Mouse (Mus musculus) ES-E14 (cell line): ENCODE measurements around the gene Tmem145. TPM values are rescaled to one million over a fixed set of nuclear protein-coding genes. Genes with fewer than 3 reads are reported as not detected.

Experiments used
- DNase-seq: peaks from one replicate; pipeline ENCODE4 v3.0.0-alpha.2; 2013; ENCODE audit warnings: low read depth, low spot score
- H3K27ac ChIP-seq: 2 replicates; pipeline ENCODE4 v1.5.1; 2012; ENCODE audit warnings: low read depth, mild to moderate bottlenecking, low read length, moderate library complexity, mixed read lengths; ENCODE audit not compliant: poor library complexity, insufficient read depth, severe bottlenecking
- H3K36me3 ChIP-seq: 2 replicates; pipeline ENCODE4 v1.6.1; 2012; ENCODE audit warnings: mild to moderate bottlenecking, low read length, moderate library complexity, mixed read lengths; ENCODE audit not compliant: control insufficient read depth, poor library complexity, insufficient read depth, severe bottlenecking
- H3K4me1 ChIP-seq, 2 experiments: fragments of 150-350 bp in 1 of 2; sonication (generic) in 1 of 2; 2 replicates each; pipeline ENCODE4 v1.6.1; 2012; ENCODE audit warnings: low read length in 2 of 2, mild to moderate bottlenecking in 1 of 2, mixed read lengths in 1 of 2; ENCODE audit not compliant: control insufficient read depth in 2 of 2, insufficient read depth in 2 of 2, poor library complexity in 1 of 2
- H3K4me3 ChIP-seq, 2 experiments: fragments of 150-350 bp in 1 of 2; sonication (generic) in 1 of 2; 2 replicates each; pipeline ENCODE4 v1.5.1; 2012; ENCODE audit warnings: low read length in 2 of 2, low read depth in 1 of 2, mild to moderate bottlenecking in 1 of 2, mixed read lengths in 1 of 2; ENCODE audit not compliant: insufficient read depth in 1 of 2, poor library complexity in 1 of 2, severe bottlenecking in 1 of 2
- H3K9ac ChIP-seq: 2 replicates; pipeline ENCODE4 v1.6.1; 2012; ENCODE audit warnings: low read depth, mild to moderate bottlenecking, low read length, mixed read lengths; ENCODE audit not compliant: poor library complexity, insufficient read depth, severe bottlenecking
- H3K9me3 ChIP-seq: fragments of 150-350 bp; sonication (generic); 2 replicates; pipeline ENCODE4 v1.6.1; 2012; ENCODE audit warnings: low read depth, mild to moderate bottlenecking, low read length; ENCODE audit not compliant: control insufficient read depth, insufficient read depth
- CHD2 ChIP-seq: IDR thresholded peaks from 2 replicates; pipeline ENCODE4 v1.6.1; 2014; ENCODE audit warnings: mild to moderate bottlenecking, low read depth, low read length, inconsistent platforms
- HCFC1 ChIP-seq: IDR thresholded peaks from 2 replicates; pipeline ENCODE4 v1.6.1; 2012; ENCODE audit warnings: low read length, inconsistent platforms, borderline replicate concordance; ENCODE audit not compliant: insufficient read depth
- MAFK ChIP-seq: IDR thresholded peaks from 2 replicates; pipeline ENCODE4 v1.6.1; 2014; ENCODE audit warnings: mild to moderate bottlenecking, low read depth, low read length, inconsistent platforms; ENCODE audit not compliant: insufficient read depth
- ZC3H11A ChIP-seq: IDR thresholded peaks from 2 replicates; pipeline ENCODE4 v1.6.1; 2012; ENCODE audit warnings: low read depth, mild to moderate bottlenecking, inconsistent platforms, low read length, borderline replicate concordance
- ZNF384 ChIP-seq: IDR thresholded peaks from 2 replicates; pipeline ENCODE4 v1.6.1; 2012; ENCODE audit warnings: low read depth, low read length, inconsistent platforms
- in situ Hi-C, 2 experiments: fragments of 600-800 bp; cut with MboI; formaldehyde crosslinking; loops; one replicate each; pipeline ENCODE4 v1.15.1; 2025; ENCODE audit warnings: low sequenced_read_pairs in 2 of 2, inconsistent platforms in 1 of 2; ENCODE audit not compliant: unreplicated experiment in 2 of 2
- total RNA-seq: library from RNA; depleted of rRNA; stranded (reverse); fragments of 300-350 nt; gene quantifications from 2 replicates; pipeline ENCODE4 v1.2.3, GENCODE M21; 2012

The Tmem145 gene
- total RNA-seq, 1 experiment = 1.2 TPM

DNA sequence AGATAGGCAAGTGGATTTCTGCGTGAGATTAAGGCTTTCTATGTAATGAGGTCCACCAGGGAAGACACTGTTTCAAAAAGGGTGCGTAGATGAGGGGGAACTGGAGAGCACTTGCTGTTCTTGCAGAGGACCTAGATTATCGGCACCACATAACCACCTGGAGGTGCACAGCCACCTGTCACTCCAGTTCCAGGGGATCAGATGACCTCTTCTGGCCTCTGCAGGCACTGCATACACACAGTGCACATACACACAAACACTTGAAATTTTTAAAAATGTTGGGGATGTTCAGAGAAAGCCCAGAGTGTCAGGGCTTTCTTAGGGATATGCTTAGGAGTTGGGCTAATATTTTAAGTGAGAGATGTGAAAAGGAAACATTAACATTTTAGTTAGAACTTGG, 16.0 kb upstream of the Tmem145 start:
- Histone ChIP-seq H3K36me3 (peaks cover 82% of the 10 kb centered on the region), H3K9ac (no peak overlapping the region), H3K9me3 (no peaks in the 10 kb centered on the region), H3K4me3 (no peak overlapping the region), H3K4me1 (peaks cover 0 to 13% of the 10 kb centered on the region in 2 experiments; a peak in 2 of 4 replicates), H3K27ac (no peak overlapping the region)
- in situ Hi-C loops = no loop called here
- no peak for TF ChIP-seq ZC3H11A
- TF ChIP-seq ZNF384 = no peak
- no peak for TF ChIP-seq CHD2
- DNase-seq = no peak

- H3K9ac ChIP-seq = no peak overlapping the region
Observed at GRCm38 (mm10) chr7:25290463-25290862, 15.4 kb upstream of the Tmem145 start.

GRCm38 (mm10) chr7:25290911-25291310, 15.0 kb upstream of the Tmem145 start:
- Histone ChIP-seq H3K9ac (no peak overlapping the region), H3K27ac (no peak overlapping the region), H3K4me1 (peaks cover 0 to 13% of the 10 kb centered on the region in 2 experiments; a peak in 2 of 4 replicates), H3K9me3 (no peaks in the 10 kb centered on the region), H3K36me3 (peaks cover 77% of the 10 kb centered on the region), H3K4me3 (no peak overlapping the region)
- in situ Hi-C loops = no loop called here
- no peak for DNase-seq
- no peak for TF ChIP-seq HCFC1
- TF ChIP-seq ZC3H11A = no peak
- no peak for TF ChIP-seq ZNF384
- TF ChIP-seq CHD2 = no peak
- TF ChIP-seq MAFK = no peak

More at GRCm38 (mm10) chr7:25290463-25290862, 15.4 kb upstream of the Tmem145 start:
- Histone ChIP-seq H3K36me3 (peaks cover 81% of the 10 kb centered on the region), H3K27ac (no peak overlapping the region), H3K4me1 (peaks cover 0 to 13% of the 10 kb centered on the region in 2 experiments; a peak in 2 of 4 replicates), H3K4me3 (no peak overlapping the region), H3K9me3 (no peaks in the 10 kb centered on the region)
- in situ Hi-C loops = no loop called here
- no peak for DNase-seq
- TF ChIP-seq CHD2 (no peak), ZNF384 (no peak), HCFC1 (no peak), ZC3H11A (no peak), MAFK (no peak)

DNA sequence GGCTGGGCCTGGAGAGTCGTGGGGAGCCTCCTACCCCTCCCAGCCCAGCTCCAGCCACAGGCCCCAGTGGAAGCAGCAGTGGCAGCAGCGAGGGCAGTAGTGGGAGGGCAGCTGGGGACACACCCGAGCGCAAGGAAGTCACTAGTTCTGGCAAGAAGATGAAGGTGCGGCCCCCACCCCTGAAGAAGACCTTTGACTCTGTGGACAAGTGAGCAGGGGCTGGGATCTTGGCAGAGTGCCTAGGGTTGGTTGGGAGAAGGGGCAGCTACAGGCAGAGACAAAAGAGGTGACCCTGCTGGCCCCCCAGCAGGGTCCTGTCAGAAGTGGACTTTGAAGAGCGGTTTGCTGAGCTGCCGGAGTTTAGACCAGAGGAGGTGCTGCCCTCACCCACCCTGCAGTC, 13.8 kb upstream of the Tmem145 start:
- Histone ChIP-seq H3K4me1 (peaks cover 3 to 13% of the 10 kb centered on the region in 2 experiments; a peak in 2 of 4 replicates), H3K9me3 (no peaks in the 10 kb centered on the region), H3K9ac (no peak overlapping the region), H3K36me3 (peaks cover 69% of the 10 kb centered on the region), H3K27ac (no peak overlapping the region), H3K4me3 (no peak overlapping the region)
- in situ Hi-C loops = no loop called here
- DNase-seq = no peak
- TF ChIP-seq CHD2 (no peak), ZNF384 (no peak), MAFK (no peak), ZC3H11A (no peak), HCFC1 (no peak)

DNA sequence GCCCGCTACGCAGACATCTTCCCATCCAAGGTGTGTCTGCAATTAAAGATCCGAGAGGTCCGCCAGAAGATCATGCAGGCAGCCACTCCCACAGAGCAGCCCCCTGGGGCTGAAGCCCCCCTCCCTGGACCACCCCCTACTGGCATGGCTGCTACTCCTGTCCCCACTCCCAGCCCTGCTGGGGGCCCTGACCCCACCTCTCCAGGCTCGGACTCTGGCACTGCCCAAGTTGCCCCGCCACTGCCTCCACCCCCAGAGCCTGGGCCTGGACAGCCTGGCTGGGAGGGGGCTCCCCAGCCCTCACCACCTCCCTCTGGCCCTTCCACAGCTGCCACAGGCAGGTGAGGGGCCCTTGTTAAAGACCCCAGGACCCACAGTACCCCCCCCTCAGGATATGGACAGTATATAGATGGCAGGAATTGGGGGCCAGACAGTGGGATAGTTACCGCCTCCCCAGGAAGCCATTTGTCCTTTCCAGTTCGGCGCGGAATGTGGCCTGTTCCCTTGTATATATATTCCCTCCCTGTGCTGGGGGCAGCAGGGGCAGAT, 12.6 kb upstream of the Tmem145 start:
- Histone ChIP-seq H3K27ac (no peak overlapping the region), H3K4me1 (peaks cover 3 to 13% of the 10 kb centered on the region in 2 experiments; a peak in 2 of 4 replicates), H3K9ac (no peak overlapping the region), H3K36me3 (peaks cover 57% of the 10 kb centered on the region), H3K9me3 (no peaks in the 10 kb centered on the region), H3K4me3 (no peak overlapping the region)
- TF ChIP-seq ZC3H11A = no peak
- TF ChIP-seq HCFC1 = no peak
- no peak for TF ChIP-seq MAFK
- TF ChIP-seq ZNF384 = no peak
- TF ChIP-seq CHD2 = no peak
- in situ Hi-C loops = no loop called here
- DNase-seq = no peak
